Mouse (Mus musculus) liver, postnatal 0 days (tissue): ENCODE results near the gene Nav2. TPM values are rescaled to one million over a fixed set of nuclear protein-coding genes. Genes with fewer than 3 reads are reported as not detected.

Source experiments
- ATAC-seq: fragments of 200-750 bp; cut with Nextera tagmentation; 2 replicates; pipeline ENCODE4 v1.8.0; 2017; ENCODE audit warnings: mild to moderate bottlenecking, moderate library complexity
- DNase-seq: peaks from one replicate; pipeline ENCODE4 v3.0.0-alpha.2; 2016
- H3K27ac ChIP-seq: fragments of 300-500 bp; sonication (generic); 2 replicates; pipeline ENCODE4 v1.5.1; 2014; ENCODE audit warnings: antibody characterized with exemption, moderate library complexity, mild to moderate bottlenecking, low read depth
- H3K27me3 ChIP-seq: fragments of 300-500 bp; sonication (generic); 2 replicates; pipeline ENCODE4 v1.6.1; 2014; ENCODE audit warnings: low read length, control low read depth, mixed read lengths; ENCODE audit not compliant: insufficient read depth
- H3K36me3 ChIP-seq: fragments of 300-500 bp; sonication (generic); replicated peaks from 2 replicates; pipeline ENCODE4 v1.6.1; 2014; ENCODE audit warnings: mild to moderate bottlenecking, control low read depth, low read length, moderate library complexity, mixed read lengths; ENCODE audit not compliant: insufficient read depth
- H3K4me1 ChIP-seq: fragments of 300-500 bp; sonication (generic); 2 replicates; pipeline ENCODE4 v1.6.1; 2014; ENCODE audit warnings: antibody characterized with exemption, mild to moderate bottlenecking, control low read depth; ENCODE audit not compliant: insufficient read depth
- H3K4me2 ChIP-seq: fragments of 300-500 bp; sonication (generic); 2 replicates; pipeline ENCODE4 v1.6.1; 2014; ENCODE audit warnings: low read depth, mild to moderate bottlenecking, low read length, moderate library complexity, mixed read lengths
- H3K4me3 ChIP-seq: fragments of 300-500 bp; sonication (generic); 2 replicates; pipeline ENCODE4 v1.5.1; 2014; ENCODE audit warnings: low read depth, low read length
- H3K9ac ChIP-seq: fragments of 300-500 bp; sonication (generic); replicated peaks from 2 replicates; pipeline ENCODE4 v1.6.1; 2014; ENCODE audit warnings: mild to moderate bottlenecking, moderate library complexity
- H3K9me3 ChIP-seq: fragments of 300-500 bp; sonication (generic); 2 replicates; pipeline ENCODE4 v1.6.1; 2016; ENCODE audit warnings: mild to moderate bottlenecking, control low read depth, low read length, mixed read lengths
- CTCF ChIP-seq: sonication (generic); IDR thresholded peaks from 2 replicates; pipeline ENCODE4 v1.5.1; 2016; ENCODE audit warnings: antibody characterized with exemption, low read depth
- EP300 ChIP-seq: IDR thresholded peaks from 2 replicates; pipeline ENCODE4 v1.6.1; 2016; ENCODE audit warnings: antibody characterized with exemption, low read depth, mild to moderate bottlenecking
- WGBS: fragments of 180-500 bp; shearing (Covaris S2); extraction: QIAGEN DNeasy Blood & Tissue Kit; methylation state at CpG from one replicate; pipeline ENCODE4 v1.1.7; 2014; ENCODE audit not compliant: insufficient replicate concordance; 5-methylcytosine and 5-hydroxymethylcytosine counted together
- polyA plus RNA-seq: library from polyadenylated mRNA; unstranded; fragments of >200 nt; fragmentation: Nextera tagmentation; extraction: Ambion mirVana; gene quantifications from 2 replicates; pipeline ENCODE4 v1.2.1, GENCODE M21; 2015

Gene Nav2
- polyA plus RNA-seq, 1 experiment from 2014 or later, result 3.3 TPM

DNA sequence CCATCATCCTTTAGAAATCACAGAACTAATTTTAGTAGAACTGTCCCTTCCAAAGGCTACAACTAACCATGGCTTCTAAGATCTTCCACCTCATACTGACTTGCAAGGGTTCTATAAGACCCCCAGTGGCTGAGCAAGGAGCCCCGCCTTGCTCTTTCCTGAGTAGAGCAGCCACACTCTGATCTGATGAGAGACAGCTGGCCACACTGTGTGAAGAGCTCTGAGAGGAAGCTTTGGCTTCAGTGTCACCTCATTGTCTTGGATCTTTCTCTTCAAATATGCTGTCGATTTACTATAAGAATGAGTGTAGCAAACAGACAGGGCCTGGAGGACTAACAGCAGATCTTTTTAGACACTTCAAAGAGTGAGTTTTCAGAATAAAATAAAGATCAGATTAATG lies 673.4 kb downstream of the Nav2 start:
- Histone ChIP-seq H3K4me2 (no peak overlapping the region), H3K9me3 (no peaks in the 10 kb centered on the region), H3K27ac (no peak overlapping the region), H3K27me3 (no peaks in the 10 kb centered on the region), H3K4me3 (no peak overlapping the region), H3K9ac (no peak overlapping the region), H3K36me3 (peaks cover 22% of the 10 kb centered on the region), H3K4me1 (no peaks in the 10 kb centered on the region)
- DNase-seq, result no peak
- TF ChIP-seq EP300, result no peak
- no peak for TF ChIP-seq CTCF
- ATAC-seq, result no peak
- WGBS, result 80% methylated on average over 2 of the region's 2 CpGs

GRCm38 (mm10) chr7:49582551-49582950 lies 674.0 kb downstream of the Nav2 start:
- H3K9ac ChIP-seq, result no peak overlapping the region
- no peak overlapping the region for H3K4me3 ChIP-seq
- ATAC-seq, result peak; percentile 15; the same call in 1 of the 2 replicates
- no peaks in the 10 kb centered on the region for H3K4me1 ChIP-seq
- H3K9me3 ChIP-seq, result no peaks in the 10 kb centered on the region
- no peaks in the 10 kb centered on the region for H3K27me3 ChIP-seq
- H3K4me2 ChIP-seq, result no peak overlapping the region
- no peak overlapping the region for H3K27ac ChIP-seq
- H3K36me3 ChIP-seq, result peaks cover 27% of the 10 kb centered on the region
- no peak for DNase-seq
- 61% methylated on average over 7 of the region's 7 CpGs for WGBS
- TF ChIP-seq CTCF, result no peak
- no peak for TF ChIP-seq EP300

GRCm38 (mm10) chr7:49583176-49583575 lies 674.7 kb downstream of the Nav2 start:
- Histone ChIP-seq H3K9me3 (no peaks in the 10 kb centered on the region), H3K27ac (no peak overlapping the region), H3K36me3 (peaks cover 33% of the 10 kb centered on the region), H3K4me1 (no peaks in the 10 kb centered on the region), H3K4me2 (no peak overlapping the region), H3K4me3 (no peak overlapping the region), H3K9ac (no peak overlapping the region), H3K27me3 (no peaks in the 10 kb centered on the region)
- DNase-seq, result no peak
- ATAC-seq, result no peak
- 83% methylated on average over 6 of the region's 6 CpGs for WGBS
- TF ChIP-seq CTCF, result no peak
- no peak for TF ChIP-seq EP300

DNA sequence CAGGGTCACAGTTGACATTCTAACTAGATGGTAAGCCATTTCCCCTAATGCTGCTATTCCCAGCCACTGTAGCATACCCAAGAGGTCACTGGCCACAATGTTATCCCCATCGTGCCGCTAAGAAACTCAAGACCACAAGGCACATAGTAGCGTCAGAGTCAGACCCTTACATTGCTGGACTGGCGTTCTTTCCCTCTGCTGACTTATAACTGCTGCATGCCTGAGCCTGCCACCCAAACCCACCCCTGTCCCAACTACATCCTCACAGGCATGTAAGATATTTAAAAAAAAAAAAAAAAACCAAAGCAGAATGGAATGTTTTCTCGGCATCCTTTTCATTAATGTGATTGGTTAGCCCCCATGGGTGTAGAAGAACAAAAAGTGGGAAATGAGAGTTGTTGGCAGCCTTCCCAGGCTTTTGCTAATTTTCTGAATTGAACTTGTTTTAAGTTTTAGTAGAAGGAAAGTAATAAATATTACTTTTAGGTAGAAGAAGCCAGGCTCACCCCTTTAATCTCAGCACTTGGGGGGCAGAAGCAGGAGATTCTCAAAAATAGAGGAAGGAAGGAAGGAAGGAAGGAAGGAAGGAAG lies 678.1 kb downstream of the Nav2 start:
- TF ChIP-seq CTCF, result no peak
- no peak for TF ChIP-seq EP300
- Histone ChIP-seq H3K27ac (no peak overlapping the region), H3K4me1 (no peaks in the 10 kb centered on the region), H3K27me3 (no peaks in the 10 kb centered on the region), H3K9ac (no peak overlapping the region), H3K4me2 (no peak overlapping the region), H3K9me3 (no peaks in the 10 kb centered on the region), H3K4me3 (no peak overlapping the region), H3K36me3 (peaks cover 43% of the 10 kb centered on the region)
- ATAC-seq (no peak), DNase-seq (no peak)
- WGBS, result 87% methylated on average over 5 of the region's 5 CpGs

DNA sequence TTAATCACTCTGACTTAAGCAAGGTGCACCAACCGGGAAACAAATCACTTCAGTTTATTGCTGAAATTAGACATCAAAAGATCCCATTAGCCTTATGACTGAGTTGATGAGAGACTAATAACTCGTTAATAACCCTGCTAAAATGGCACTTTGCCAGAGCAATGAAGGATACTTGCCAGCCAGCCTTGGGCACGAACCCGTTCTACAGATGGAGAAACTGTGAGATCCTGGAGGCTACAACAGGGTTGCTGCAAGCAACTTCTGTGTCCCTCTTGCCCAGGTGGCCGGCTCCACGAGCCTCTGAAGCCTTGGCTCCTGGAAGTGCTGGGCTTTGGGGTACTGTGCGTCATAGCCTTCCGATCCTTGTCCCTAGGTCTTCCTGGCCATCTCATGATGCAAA lies 681.1 kb downstream of the Nav2 start:
- Histone ChIP-seq H3K27me3 (no peaks in the 10 kb centered on the region), H3K36me3 (peaks cover 49% of the 10 kb centered on the region), H3K4me3 (no peak overlapping the region), H3K9me3 (no peaks in the 10 kb centered on the region), H3K4me1 (no peaks in the 10 kb centered on the region), H3K9ac (no peak overlapping the region), H3K4me2 (no peak overlapping the region), H3K27ac (no peak overlapping the region)
- ATAC-seq (no peak), DNase-seq (no peak)
- TF ChIP-seq CTCF (no peak), EP300 (no peak)
- WGBS, result 82% methylated on average over 8 of the region's 8 CpGs

DNA sequence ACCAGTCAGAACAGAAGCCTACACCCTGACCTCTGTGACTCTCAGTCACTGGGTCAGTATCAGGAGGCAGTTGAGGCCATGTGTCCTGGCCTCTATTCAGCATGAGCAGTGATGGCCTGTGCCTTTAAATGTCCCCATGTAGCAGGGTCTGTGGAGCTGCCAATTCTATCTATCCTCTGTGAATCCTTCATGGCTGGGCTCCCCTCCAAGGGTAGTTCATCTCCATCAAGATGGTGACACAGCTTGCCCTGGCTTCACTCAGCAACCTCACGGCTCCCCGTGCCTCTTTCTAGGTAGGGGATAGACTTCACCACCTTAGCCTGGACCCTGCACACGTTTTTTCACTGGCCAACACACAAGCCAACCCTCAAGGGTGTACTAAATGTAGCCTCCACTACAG lies 689.3 kb downstream of the Nav2 start:
- no peak for TF ChIP-seq EP300
- TF ChIP-seq CTCF, result no peak
- Histone ChIP-seq H3K27ac (no peak overlapping the region), H3K4me2 (no peak overlapping the region), H3K36me3 (peaks cover 32% of the 10 kb centered on the region), H3K9ac (no peak overlapping the region), H3K4me3 (no peak overlapping the region), H3K9me3 (no peaks in the 10 kb centered on the region), H3K27me3 (no peaks in the 10 kb centered on the region), H3K4me1 (no peaks in the 10 kb centered on the region)
- ATAC-seq, result no peak
- DNase-seq, result no peak
- 72% methylated on average over 3 of the region's 3 CpGs for WGBS

GRCm38 (mm10) chr7:49598225-49598624 lies 689.7 kb downstream of the Nav2 start:
- Histone ChIP-seq H3K9ac (no peak overlapping the region), H3K36me3 (peaks cover 35% of the 10 kb centered on the region), H3K4me2 (no peak overlapping the region), H3K9me3 (no peaks in the 10 kb centered on the region), H3K4me3 (no peak overlapping the region), H3K27me3 (no peaks in the 10 kb centered on the region), H3K4me1 (no peaks in the 10 kb centered on the region), H3K27ac (no peak overlapping the region)
- DNase-seq, result no peak
- TF ChIP-seq CTCF (no peak), EP300 (no peak)
- no peak for ATAC-seq
- 84% methylated on average over 13 of the region's 13 CpGs for WGBS
